Mouse (Mus musculus) G1E (cell line): ENCODE data around the gene Icos.

Experiments used
- CTCF ChIP-seq: IDR thresholded peaks from 2 replicates; pipeline ENCODE4 v1.5.1; 2012; ENCODE audit warnings: low read depth, low read length, inconsistent platforms, mixed read lengths
- GATA1 ChIP-seq: IDR thresholded peaks from 2 replicates; pipeline ENCODE4 v1.6.1; 2012; ENCODE audit warnings: borderline replicate concordance, low read length, inconsistent platforms, mixed read lengths
- GATA2 ChIP-seq: IDR thresholded peaks from 2 replicates; pipeline ENCODE4 v1.6.1; 2012; ENCODE audit warnings: low read depth, low read length, inconsistent platforms, borderline replicate concordance

- TF ChIP-seq GATA2 = no peak
- no peak for TF ChIP-seq CTCF
- TF ChIP-seq GATA1 = no peak
Measured at GRCm38 (mm10) chr1:60977641-60978040, at the start of gene Icos.
